Mouse (Mus musculus) bone marrow macrophage, adult 2 months (primary cell): Measurements from ENCODE around the gene Myl4. TPM values are rescaled to one million over a fixed set of nuclear protein-coding genes. Genes with fewer than 3 reads are reported as not detected.

Source experiments
- H3K27ac ChIP-seq: 2 replicates; pipeline ENCODE4 v1.5.1; 2012; ENCODE audit warnings: low read depth, low read length; ENCODE audit not compliant: insufficient read depth
- H3K4me1 ChIP-seq: 2 replicates; pipeline ENCODE4 v1.6.1; 2012; ENCODE audit warnings: low read length; ENCODE audit not compliant: control insufficient read depth, insufficient read depth
- H3K4me3 ChIP-seq: 2 replicates; pipeline ENCODE4 v1.5.1; 2012; ENCODE audit warnings: mild to moderate bottlenecking, low read length, moderate library complexity; ENCODE audit not compliant: insufficient read depth
- CTCF ChIP-seq: IDR thresholded peaks from 2 replicates; pipeline ENCODE4 v1.5.1; 2012; ENCODE audit warnings: low read depth, mild to moderate bottlenecking, low read length, moderate library complexity
- POLR2A ChIP-seq: IDR thresholded peaks from 2 replicates; pipeline ENCODE4 v1.6.1; 2012; ENCODE audit warnings: mild to moderate bottlenecking, low read depth, low read length, borderline replicate concordance
- polyA plus RNA-seq: library from polyadenylated mRNA; stranded (reverse); fragments of >200 nt; gene quantifications from 2 replicates; pipeline ENCODE4 v1.2.4, GENCODE M21; 2012; ENCODE audit not compliant: missing spikeins, insufficient read depth, insufficient read length

Myl4 gene
- polyA plus RNA-seq, 1 experiment = not detected

- Histone ChIP-seq H3K27ac (no peak overlapping the region), H3K4me3 (no peak overlapping the region), H3K4me1 (0 out of 2 replicates have a peak, but pooled peaks cover 2% of the 10 kb centered on the region)
- no peak for TF ChIP-seq POLR2A
- no peak for TF ChIP-seq CTCF
These were observed 30.1 kb downstream of the Myl4 start for GRCm38 (mm10) chr11:104580606-104581005.

DNA sequence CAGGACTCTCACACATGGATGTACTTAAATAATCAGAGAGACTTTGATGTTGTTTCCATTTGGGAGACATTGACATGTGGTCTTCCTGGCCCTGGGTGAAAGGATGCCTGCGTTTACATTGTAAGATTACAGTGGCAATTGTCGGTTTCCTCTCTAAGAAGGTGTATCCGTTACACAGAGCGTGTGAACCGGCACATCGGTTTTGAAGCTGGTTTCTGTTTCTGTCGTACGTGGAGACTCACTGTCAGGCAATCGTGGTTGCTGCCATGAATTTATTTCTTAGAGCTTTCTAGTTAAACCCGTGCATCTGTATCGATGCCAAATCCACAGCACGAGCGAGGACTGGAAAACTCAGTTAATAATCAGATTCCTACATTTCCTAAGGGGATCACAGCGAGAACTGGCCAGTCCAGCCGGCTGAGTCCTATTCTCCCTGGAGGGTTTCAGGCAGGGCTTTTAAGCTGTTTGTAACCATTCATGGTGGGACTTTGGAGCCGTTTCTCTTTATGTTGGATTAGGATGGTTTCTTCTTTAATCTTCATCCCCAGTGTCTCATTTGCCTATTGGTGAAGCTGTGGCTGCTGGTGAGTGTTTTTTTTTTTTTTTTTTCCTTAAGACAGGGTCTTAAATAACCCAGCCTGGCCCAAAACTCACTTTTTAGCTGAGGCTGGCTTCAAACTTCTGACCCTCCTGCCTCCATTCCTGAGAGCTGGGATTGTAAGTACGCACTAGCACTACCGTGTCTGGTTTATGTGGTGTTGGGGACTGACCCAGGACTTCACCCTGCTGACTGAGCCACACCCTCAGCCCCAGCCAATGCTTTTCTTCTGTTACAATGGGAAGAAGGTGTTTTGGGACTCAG lies 31.2 kb downstream of the Myl4 start:
- 0 out of 2 replicates have a peak, but pooled peaks cover 2% of the 10 kb centered on the region for H3K4me1 ChIP-seq
- no peak overlapping the region for H3K27ac ChIP-seq
- TF ChIP-seq POLR2A = no peak
- no peak for TF ChIP-seq CTCF
- H3K4me3 ChIP-seq = peak overlapping the region; percentile 53

DNA sequence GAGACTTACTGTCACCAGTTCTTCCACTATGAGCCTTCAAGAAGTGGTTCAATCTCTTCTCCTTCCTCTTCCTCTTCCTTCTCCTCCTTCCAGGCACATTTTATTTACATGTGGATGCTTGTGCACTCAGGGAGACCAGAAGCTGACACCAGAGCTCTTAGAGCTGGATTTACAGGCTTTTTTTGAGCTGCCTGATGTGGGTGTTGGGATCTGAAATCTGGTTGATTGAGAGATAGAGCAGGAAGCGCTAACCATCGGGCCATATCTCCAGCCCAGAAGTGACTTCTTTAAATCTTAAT lies 31.8 kb downstream of the Myl4 start:
- H3K4me3 ChIP-seq = no peak overlapping the region
- no peak for TF ChIP-seq POLR2A
- TF ChIP-seq CTCF = no peak
- H3K27ac ChIP-seq = no peak overlapping the region
- 0 out of 2 replicates have a peak, but pooled peaks cover 2% of the 10 kb centered on the region for H3K4me1 ChIP-seq

DNA sequence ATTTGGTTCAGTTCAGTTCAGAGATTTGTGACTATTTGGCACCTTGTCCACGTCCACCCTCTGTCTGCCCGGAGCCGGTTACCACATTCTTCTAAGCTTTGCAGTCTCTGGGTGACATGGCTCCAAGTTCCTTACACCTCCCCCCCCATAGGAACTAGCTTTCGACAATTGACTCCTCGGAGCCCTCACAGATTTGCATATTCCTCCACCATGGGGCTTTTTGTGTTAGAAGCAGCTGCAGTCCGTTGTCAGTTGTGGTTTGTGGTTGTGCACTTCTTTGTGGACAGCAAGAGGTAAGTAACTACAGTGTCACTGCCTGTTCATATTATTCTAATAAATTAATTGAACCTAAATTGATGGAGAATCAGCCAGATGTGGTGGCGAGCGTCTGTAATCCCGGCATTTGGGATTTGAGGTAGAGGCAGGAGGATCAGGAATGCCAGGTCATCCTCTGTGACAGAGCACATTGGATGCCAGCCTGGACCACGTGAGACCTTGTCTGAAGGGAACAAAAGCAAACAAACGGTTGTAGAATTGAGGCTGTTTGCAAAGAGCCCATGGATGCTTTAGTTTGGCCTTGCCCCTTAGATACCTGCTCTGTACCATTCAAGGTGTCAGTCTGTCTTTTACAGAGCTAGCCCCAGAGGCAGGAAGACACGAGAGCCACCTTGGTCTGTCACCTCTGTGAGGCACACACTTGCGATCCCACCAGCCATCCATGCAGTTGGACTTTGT lies 32.3 kb downstream of the Myl4 start:
- Histone ChIP-seq H3K4me3 (no peak overlapping the region), H3K27ac (no peak overlapping the region), H3K4me1 (0 out of 2 replicates have a peak, but pooled peaks cover 2% of the 10 kb centered on the region)
- no peak for TF ChIP-seq POLR2A
- TF ChIP-seq CTCF = no peak

GRCm38 (mm10) chr11:104585495-104585894 lies 35.0 kb downstream of the Myl4 start:
- TF ChIP-seq POLR2A (no peak), CTCF (no peak)
- 0 out of 2 replicates have a peak, but pooled peaks cover 2% of the 10 kb centered on the region for H3K4me1 ChIP-seq
- no peak overlapping the region for H3K4me3 ChIP-seq
- no peak overlapping the region for H3K27ac ChIP-seq

GRCm38 (mm10) chr11:104587904-104588303 lies 37.4 kb downstream of the Myl4 start:
- Histone ChIP-seq H3K27ac (no peak overlapping the region), H3K4me1 (no peaks in the 10 kb centered on the region), H3K4me3 (no peak overlapping the region)
- TF ChIP-seq POLR2A (no peak), CTCF (no peak)

- Histone ChIP-seq H3K4me1 (no peaks in the 10 kb centered on the region), H3K27ac (no peak overlapping the region), H3K4me3 (no peak overlapping the region)
- TF ChIP-seq POLR2A = no peak
- TF ChIP-seq CTCF = no peak
These were observed 38.0 kb downstream of the Myl4 start for GRCm38 (mm10) chr11:104588513-104588912.

GRCm38 (mm10) chr11:104589570-104589969 lies 39.1 kb downstream of the Myl4 start:
- Histone ChIP-seq H3K4me1 (no peaks in the 10 kb centered on the region), H3K4me3 (no peak overlapping the region), H3K27ac (no peak overlapping the region)
- TF ChIP-seq POLR2A (no peak), CTCF (no peak)

DNA sequence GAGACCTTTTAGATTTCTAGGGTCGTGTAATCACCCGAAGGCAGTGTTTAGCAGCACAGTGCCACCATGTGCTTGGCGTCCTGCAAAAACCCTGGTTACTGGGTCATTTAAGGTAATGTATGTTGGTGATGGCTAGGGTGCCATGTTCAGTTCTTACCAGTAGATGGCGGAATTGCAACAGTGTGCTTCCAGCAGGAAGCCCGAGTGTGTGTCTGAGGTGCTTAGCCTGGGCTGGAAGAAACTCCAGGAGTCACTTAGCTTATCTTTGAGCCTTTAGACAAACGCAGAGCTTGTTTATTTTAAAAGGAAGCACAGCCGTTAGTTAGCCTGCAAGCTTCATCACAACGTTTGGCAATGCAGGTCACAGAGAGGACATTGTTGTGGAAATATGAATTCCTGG lies 39.7 kb downstream of the Myl4 start:
- H3K27ac ChIP-seq = no peak overlapping the region
- no peaks in the 10 kb centered on the region for H3K4me1 ChIP-seq
- no peak overlapping the region for H3K4me3 ChIP-seq
- TF ChIP-seq CTCF (peak; percentile 91), POLR2A (no peak)
